ENCODE assay signal across 16 mouse cellular contexts in the genomic region with DNA sequence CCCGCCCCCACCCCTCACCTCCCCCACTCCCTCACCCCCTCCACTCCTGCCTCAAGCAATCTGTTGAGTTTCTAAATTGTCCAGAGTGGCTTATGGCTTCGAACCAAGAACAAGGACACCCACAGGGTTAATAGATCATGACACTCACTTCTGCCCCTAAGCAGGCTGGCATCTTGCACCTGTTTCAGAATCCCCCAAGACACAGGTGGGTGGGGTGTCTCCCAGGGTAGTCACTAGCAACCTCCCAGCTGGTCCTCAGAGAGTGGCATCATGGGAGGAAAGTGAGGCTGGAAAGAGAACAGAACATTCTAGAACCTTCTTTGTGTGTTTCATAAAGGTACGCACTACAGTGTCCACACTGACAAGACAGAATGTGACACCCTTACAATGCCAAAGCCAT. TPM values are rescaled to one million over a fixed set of nuclear protein-coding genes. Genes with fewer than 3 reads are reported as not detected.
DNase-seq lines count a peak whose midpoint lies in the region; ATAC-seq and TF ChIP-seq lines count a peak whose summit lies in the region.
"Had no signal": no experiment of that assay in that cellular context is flagged by ENCODE, and none has a peak within 500 bp of the region (broad histone marks: within the 10 kb centered on the region; RNA-seq: fewer than 3 reads in every experiment).

No protein-coding gene starts in this region.

- H3K27me3 ChIP-seq in stomach, embryonic 15.5 days (replicated peaks) = peaks cover 26% of the 10 kb centered on the region; the same call in 1 of the 2 replicates
- no peaks in the 10 kb centered on the region; the same call in 1 of the 2 replicates for H3K27me3 ChIP-seq in stomach, postnatal 0 days (ENCODE audit: control insufficient read depth, insufficient read depth, low read length)
- H3K27me3 ChIP-seq in midbrain, embryonic 10.5 days (ENCODE audit: low read depth, poor library complexity, severe bottlenecking) = peaks cover 95% of the 10 kb centered on the region

- H3K9ac ChIP-seq in stomach, embryonic 15.5 days = no peak overlapping the region
- H3K9ac ChIP-seq in stomach, postnatal 0 days (ENCODE audit: low read length) = no peak overlapping the region
- H3K9ac ChIP-seq: limb, embryonic 15.5 days had no signal

- H3K4me2 ChIP-seq in stomach, embryonic 15.5 days = 0 out of 2 replicates have a peak overlapping the region, but pooled peaks have one; percentile 96
- no peak overlapping the region for H3K4me2 ChIP-seq in stomach, postnatal 0 days (replicated peaks; ENCODE audit: low read depth)

- no peak for DNase-seq in stomach, postnatal 0 days (ENCODE audit: low spot score)
- peak; percentile 70 for DNase-seq in induced T-regulatory cell, adult 2 months (ENCODE audit: low read depth)
- peak; percentile 67 to 74 for DNase-seq in thymus, postnatal 10 days (ENCODE audit: low spot score in 2 of 2)
- no peak for DNase-seq in lung, postnatal 25 days (ENCODE audit: low spot score)
- DNase-seq in midbrain, embryonic 10.5 days (ENCODE audit: low spot score) = no peak
- DNase-seq: adrenal gland, postnatal 25 days; cerebellum, adult 11-12 months; cerebellum, postnatal 36 days; layer of hippocampus, postnatal 36 days; lung, postnatal 10 days had no signal

- 69% methylated on average over 3 of the region's 3 CpGs for WGBS in stomach, embryonic 15.5 days
- whole genome bisulfite sequencing in stomach, postnatal 0 days = 72% methylated on average over 3 of the region's 3 CpGs
- WGBS in midbrain, embryonic 10.5 days = 83% methylated on average over 3 of the region's 3 CpGs

- no peak overlapping the region for H3K4me3 ChIP-seq in stomach, embryonic 15.5 days (replicated peaks)
- no peak overlapping the region for H3K4me3 ChIP-seq in stomach, postnatal 0 days (ENCODE audit: low read depth, low read length)
- H3K4me3 ChIP-seq in midbrain, embryonic 10.5 days = no peak overlapping the region

- no peak for TF ChIP-seq CTCF in stomach, postnatal 0 days (IDR thresholded peaks at IDR 0.05; ENCODE audit: low read depth)

- TF ChIP-seq EP300 in stomach, postnatal 0 days (optimal IDR thresholded peaks at IDR 0.05) = no peak

- no peak overlapping the region for H3K27ac ChIP-seq in stomach, embryonic 15.5 days
- no peak overlapping the region for H3K27ac ChIP-seq in stomach, postnatal 0 days (replicated peaks)
- H3K27ac ChIP-seq in midbrain, embryonic 10.5 days (replicated peaks) = no peak overlapping the region
- H3K27ac ChIP-seq: heart, embryonic 10.5 days; hindbrain, embryonic 14.5 days; limb, embryonic 15.5 days had no signal

- no peak for ATAC-seq in stomach, embryonic 15.5 days (ENCODE audit: insufficient read depth, low FRiP score, low read depth)
- ATAC-seq in stomach, postnatal 0 days (ENCODE audit: low FRiP score, low TSS enrichment) = no peak
- no peak for ATAC-seq in inflammation-experienced regulatory T-cells, adult 6 months

- no peaks in the 10 kb centered on the region for H3K36me3 ChIP-seq in stomach, embryonic 15.5 days
- no peaks in the 10 kb centered on the region for H3K36me3 ChIP-seq in stomach, postnatal 0 days (ENCODE audit: control insufficient read depth, insufficient read depth, low read length)
- no peaks in the 10 kb centered on the region for H3K36me3 ChIP-seq in midbrain, embryonic 10.5 days
- H3K36me3 ChIP-seq: heart, embryonic 10.5 days; limb, embryonic 15.5 days had no signal

- no peaks in the 10 kb centered on the region for H3K9me3 ChIP-seq in stomach, embryonic 15.5 days
- H3K9me3 ChIP-seq in stomach, postnatal 0 days (ENCODE audit: control insufficient read depth, low read length) = no peaks in the 10 kb centered on the region
- no peaks in the 10 kb centered on the region for H3K9me3 ChIP-seq in midbrain, embryonic 10.5 days (replicated peaks)
- H3K9me3 ChIP-seq: G1E; heart, embryonic 10.5 days; limb, embryonic 15.5 days had no signal

- peaks cover 17% of the 10 kb centered on the region for H3K4me1 ChIP-seq in stomach, embryonic 15.5 days
- no peaks in the 10 kb centered on the region for H3K4me1 ChIP-seq in stomach, postnatal 0 days (replicated peaks; ENCODE audit: control insufficient read depth, insufficient read depth)
- H3K4me1 ChIP-seq in midbrain, embryonic 10.5 days = peaks cover 41% of the 10 kb centered on the region

RNA-seq across cellular contexts. Expression of a gene that starts 55.1 kb away (rescaled TPM):
- polyA plus RNA-seq in stomach, embryonic 15.5 days (2015; fragmentation: Nextera tagmentation; extraction: Ambion mirVana) = 0.55 and 0.73 TPM in 2 replicates
- 0.24 and 0.52 TPM in 2 replicates for polyA plus RNA-seq in stomach, postnatal 0 days (2015; fragmentation: Nextera tagmentation; extraction: Ambion mirVana)
- 1.6 and 2.7 TPM in 2 replicates for polyA plus RNA-seq in midbrain, embryonic 10.5 days (2016; fragmentation: Nextera tagmentation; extraction: Ambion mirVana)
- 100 to 1,000 TPM; 373 to 445 (median 435) TPM for polyA plus RNA-seq in inflammation-experienced regulatory T-cells, adult 6 months (2017; shearing (Covaris generic))

Comparison
In these comparisons a context has a peak if more than half of its experiments do, and no peak if none do; other contexts are left out.
1. DNase-seq: peak in induced T-regulatory cell, adult 2 months (single experiment) and thymus, postnatal 10 days (2 of 2); none in stomach, postnatal 0 days (single experiment), lung, postnatal 25 days (single experiment) and midbrain, embryonic 10.5 days (single experiment).
2. RNA of a gene that starts 55.1 kb away (polyA plus RNA-seq): 373 to 445 TPM in inflammation-experienced regulatory T-cells, adult 6 months; 1.6 to 2.7 TPM in midbrain, embryonic 10.5 days, 0.55 to 0.73 TPM in stomach, embryonic 15.5 days and 0.24 to 0.52 TPM in stomach, postnatal 0 days; every median in the first group is over 100 times any median in the second.